Mouse (Mus musculus) brain, embryonic 14.5 days (tissue): ENCODE measurements at regions not wholly inside any gene's neighbourhood (a gene's known extent, or its start where the extent isn't known, plus 50 kb on each side); places are given as distances from the start of the nearest gene placed in this dataset.

Source experiments
- CTCF ChIP-seq: fragments of 200-500 bp; IDR thresholded peaks from 2 replicates; pipeline ENCODE4 v1.5.1; 2012; ENCODE audit warnings: inconsistent platforms, mild to moderate bottlenecking, moderate library complexity, borderline replicate concordance; ENCODE audit not compliant: insufficient read depth, insufficient read length; ENCODE audit errors: extremely low read depth
- POLR2A ChIP-seq: fragments of 200-500 bp; IDR thresholded peaks from 2 replicates; pipeline ENCODE4 v1.6.1; 2012; ENCODE audit warnings: mild to moderate bottlenecking, inconsistent platforms, borderline replicate concordance; ENCODE audit not compliant: poor library complexity, insufficient read depth, insufficient read length, severe bottlenecking; ENCODE audit errors: extremely low read depth

DNA sequence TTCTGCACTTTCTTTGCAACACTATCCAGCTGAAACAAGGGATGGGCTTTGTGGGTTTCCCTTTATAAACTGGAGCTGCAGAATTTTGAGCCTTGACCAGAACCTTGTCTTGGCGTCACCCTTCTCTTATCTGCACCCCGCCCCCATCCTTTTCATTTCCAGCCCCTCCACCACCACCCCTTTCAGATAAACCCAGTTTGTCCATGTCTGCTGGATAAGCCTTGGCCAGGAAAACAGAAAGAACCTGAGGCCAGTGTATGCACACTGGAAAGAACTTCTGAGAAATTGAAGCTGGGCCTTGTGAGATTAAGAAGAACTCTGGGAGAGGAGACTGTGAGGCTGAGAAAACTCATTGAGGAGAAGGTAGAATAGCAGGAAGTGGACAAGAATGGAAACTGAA, 192.8 kb downstream of the Rpl36a-ps1 start:
- TF ChIP-seq POLR2A (no peak), CTCF (no peak)
